Mouse (Mus musculus): ENCODE measurements around the gene Wnt2b. TPM values are rescaled to one million over a fixed set of nuclear protein-coding genes. Genes with fewer than 3 reads are reported as not detected.

The Wnt2b gene
- polyA plus RNA-seq, 1 experiment, result 0.58 TPM

GRCm38 (mm10) chr3:104965070-104965855 lies 3.5 kb upstream of the Wnt2b start:
- DNase-seq (ENCODE audit: extremely low spot score in 1 of 2, low spot score in 1 of 2), result no peak

- no peak for DNase-seq (ENCODE audit: extremely low spot score in 1 of 2, low spot score in 1 of 2)
Observed at GRCm38 (mm10) chr3:104963331-104964276, 1.9 kb upstream of the Wnt2b start.

- no peak for DNase-seq (ENCODE audit: extremely low spot score in 1 of 2, low spot score in 1 of 2)
Observed at GRCm38 (mm10) chr3:104962866-104963265, 1.1 kb upstream of the Wnt2b start.

- no peak for DNase-seq (ENCODE audit: extremely low spot score in 1 of 2, low spot score in 1 of 2)
Observed at GRCm38 (mm10) chr3:104962141-104962611, 455 bp upstream of the Wnt2b start.

- DNase-seq (ENCODE audit: extremely low spot score in 1 of 2, low spot score in 1 of 2), result no peak
Observed at GRCm38 (mm10) chr3:104960026-104961000, 1.4 kb downstream of the Wnt2b start.

GRCm38 (mm10) chr3:104956131-104956581 lies 5.6 kb downstream of the Wnt2b start:
- no peak for DNase-seq (ENCODE audit: extremely low spot score in 1 of 2, low spot score in 1 of 2)

- no peak for DNase-seq (ENCODE audit: extremely low spot score in 1 of 2, low spot score in 1 of 2)
Observed at GRCm38 (mm10) chr3:104954551-104954950, 7.2 kb downstream of the Wnt2b start.

- no peak for DNase-seq (ENCODE audit: extremely low spot score in 1 of 2, low spot score in 1 of 2)
Observed at GRCm38 (mm10) chr3:104954137-104954536, 7.6 kb downstream of the Wnt2b start.

- DNase-seq (ENCODE audit: extremely low spot score in 1 of 2, low spot score in 1 of 2), result no peak
Observed at GRCm38 (mm10) chr3:104952891-104953670, 8.6 kb downstream of the Wnt2b start.

- no peak for DNase-seq (ENCODE audit: extremely low spot score in 1 of 2, low spot score in 1 of 2)
Observed at GRCm38 (mm10) chr3:104950926-104951325, 10.8 kb downstream of the Wnt2b start.

- no peak for DNase-seq (ENCODE audit: extremely low spot score in 1 of 2, low spot score in 1 of 2)
Observed at GRCm38 (mm10) chr3:104944894-104945293, 16.8 kb downstream of the Wnt2b start.

- DNase-seq (ENCODE audit: extremely low spot score in 1 of 2, low spot score in 1 of 2), result no peak
Observed at GRCm38 (mm10) chr3:104943333-104943732, 18.4 kb downstream of the Wnt2b start.

GRCm38 (mm10) chr3:104942682-104943081 lies 19.0 kb downstream of the Wnt2b start:
- no peak for DNase-seq (ENCODE audit: extremely low spot score in 1 of 2, low spot score in 1 of 2)

GRCm38 (mm10) chr3:104940691-104941090 lies 21.0 kb downstream of the Wnt2b start:
- DNase-seq (ENCODE audit: extremely low spot score in 1 of 2, low spot score in 1 of 2), result no peak

- no peak for DNase-seq (ENCODE audit: extremely low spot score in 1 of 2, low spot score in 1 of 2)
Observed at GRCm38 (mm10) chr3:104938327-104938726, 23.4 kb downstream of the Wnt2b start.

- DNase-seq (ENCODE audit: extremely low spot score in 1 of 2, low spot score in 1 of 2), result no peak
Observed at GRCm38 (mm10) chr3:104937728-104938305, 23.9 kb downstream of the Wnt2b start.

- DNase-seq (ENCODE audit: extremely low spot score in 1 of 2, low spot score in 1 of 2), result no peak
Observed at GRCm38 (mm10) chr3:104929385-104929784, 32.3 kb downstream of the Wnt2b start.

GRCm38 (mm10) chr3:104914986-104915385 lies 46.7 kb downstream of the Wnt2b start:
- no peak for DNase-seq (ENCODE audit: extremely low spot score in 1 of 2, low spot score in 1 of 2)

- no peak for DNase-seq (ENCODE audit: extremely low spot score in 1 of 2, low spot score in 1 of 2)
Observed at GRCm38 (mm10) chr3:104909195-104909594, 52.5 kb downstream of the Wnt2b start.
